Mouse (Mus musculus): Measurements from ENCODE around the gene Caskin2.

DNA sequence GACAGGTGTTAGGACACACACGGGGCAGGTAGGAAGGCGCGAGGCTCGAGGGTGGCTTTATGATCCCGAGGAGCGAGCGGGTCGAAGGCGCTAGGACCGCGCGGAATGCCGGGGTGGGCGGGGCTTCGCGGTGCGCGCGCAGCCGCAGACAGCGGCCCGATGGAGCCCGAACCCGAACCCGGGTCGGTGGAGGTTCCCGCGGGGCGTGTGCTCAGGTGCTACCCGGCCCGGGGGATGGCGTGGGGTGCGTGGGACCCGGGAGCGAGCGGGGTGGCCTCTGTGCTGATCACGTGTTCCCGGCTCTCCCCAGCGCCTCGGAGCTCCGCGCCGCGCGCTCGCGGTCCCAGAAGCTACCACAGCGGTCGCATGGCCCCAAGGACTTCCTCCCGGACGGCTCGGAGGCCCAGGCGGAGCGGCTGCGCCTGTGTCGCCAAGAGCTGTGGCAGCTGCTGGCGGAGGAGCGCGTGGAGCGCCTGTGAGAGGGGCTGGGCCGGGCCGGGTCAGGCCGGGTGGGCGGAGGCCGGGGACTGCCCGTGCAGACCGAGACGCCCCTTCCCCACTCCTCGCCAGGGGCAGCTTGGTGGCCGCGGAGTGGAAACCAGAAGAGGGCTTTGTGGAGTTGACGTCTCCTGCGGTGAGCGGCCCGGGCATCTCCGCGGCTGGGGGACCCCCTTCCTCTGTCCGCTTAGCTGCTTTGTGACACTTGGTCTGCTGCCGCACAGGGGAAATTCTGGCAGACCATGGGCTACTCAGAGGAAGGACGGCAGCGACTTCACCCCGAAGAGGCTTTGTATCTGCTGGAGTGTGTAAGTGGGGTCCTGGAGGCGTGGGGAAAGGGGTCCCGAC is 1.4 kb upstream of the Caskin2 start, which contains the start of gene Tsen54:
- TF ChIP-seq CTCF (IDR thresholded peaks at IDR 0.05; ENCODE audit: low read depth, low read length) (no peak), POLR2AphosphoS5 (IDR thresholded peaks at IDR 0.05; ENCODE audit: insufficient replicate concordance, low read depth, low read length) (no peak), GATA1 (IDR thresholded peaks at IDR 0.05; ENCODE audit: borderline replicate concordance, low read length) (no peak)

Data from G1E (cell line).